Mouse (Mus musculus) myocyte (in vitro differentiated cells): ENCODE results near the gene 4930455H04Rik.

Source experiments
- CEBPB ChIP-seq: IDR thresholded peaks from 2 replicates; pipeline ENCODE4 v1.6.1; 2011; ENCODE audit warnings: mild to moderate bottlenecking, moderate library complexity; ENCODE audit not compliant: poor library complexity, insufficient read depth, severe bottlenecking
- MAX ChIP-seq: IDR thresholded peaks from one replicate; pipeline ENCODE4 v1.6.1; 2011; ENCODE audit warnings: low read depth, mild to moderate bottlenecking, control low read depth
- POLR2A ChIP-seq: IDR thresholded peaks from one replicate; pipeline ENCODE4 v1.6.1; 2011; ENCODE audit warnings: low read depth, mild to moderate bottlenecking, control low read depth, moderate library complexity; ENCODE audit not compliant: insufficient read length

GRCm38 (mm10) chr3:116985042-116985455, 17.0 kb downstream of the 4930455H04Rik start:
- TF ChIP-seq POLR2A (no peak), CEBPB (no peak), MAX (no peak)
